Mouse (Mus musculus) ES-E14 (cell line): ENCODE results near the gene Ppm1n. TPM values are rescaled to one million over a fixed set of nuclear protein-coding genes. Genes with fewer than 3 reads are reported as not detected.
"Not testable (repeated sequence)": the region's sequence is repeated elsewhere in the genome, so short reads cannot be mapped to it uniquely, and the experiment has no call there.

Experiments used
- DNase-seq: peaks from one replicate; pipeline ENCODE4 v3.0.0-alpha.2; 2013; ENCODE audit warnings: low read depth, low spot score
- H3K27ac ChIP-seq: 2 replicates; pipeline ENCODE4 v1.5.1; 2012; ENCODE audit warnings: low read depth, mild to moderate bottlenecking, low read length, moderate library complexity, mixed read lengths; ENCODE audit not compliant: poor library complexity, insufficient read depth, severe bottlenecking
- H3K36me3 ChIP-seq: 2 replicates; pipeline ENCODE4 v1.6.1; 2012; ENCODE audit warnings: mild to moderate bottlenecking, low read length, moderate library complexity, mixed read lengths; ENCODE audit not compliant: control insufficient read depth, poor library complexity, insufficient read depth, severe bottlenecking
- H3K4me1 ChIP-seq, 2 experiments: fragments of 150-350 bp in 1 of 2; sonication (generic) in 1 of 2; 2 replicates each; pipeline ENCODE4 v1.6.1; 2012; ENCODE audit warnings: low read length in 2 of 2, mild to moderate bottlenecking in 1 of 2, mixed read lengths in 1 of 2; ENCODE audit not compliant: control insufficient read depth in 2 of 2, insufficient read depth in 2 of 2, poor library complexity in 1 of 2
- H3K4me3 ChIP-seq, 2 experiments: fragments of 150-350 bp in 1 of 2; sonication (generic) in 1 of 2; 2 replicates each; pipeline ENCODE4 v1.5.1; 2012; ENCODE audit warnings: low read length in 2 of 2, low read depth in 1 of 2, mild to moderate bottlenecking in 1 of 2, mixed read lengths in 1 of 2; ENCODE audit not compliant: insufficient read depth in 1 of 2, poor library complexity in 1 of 2, severe bottlenecking in 1 of 2
- H3K9ac ChIP-seq: 2 replicates; pipeline ENCODE4 v1.6.1; 2012; ENCODE audit warnings: low read depth, mild to moderate bottlenecking, low read length, mixed read lengths; ENCODE audit not compliant: poor library complexity, insufficient read depth, severe bottlenecking
- H3K9me3 ChIP-seq: fragments of 150-350 bp; sonication (generic); 2 replicates; pipeline ENCODE4 v1.6.1; 2012; ENCODE audit warnings: low read depth, mild to moderate bottlenecking, low read length; ENCODE audit not compliant: control insufficient read depth, insufficient read depth
- CHD2 ChIP-seq: IDR thresholded peaks from 2 replicates; pipeline ENCODE4 v1.6.1; 2014; ENCODE audit warnings: mild to moderate bottlenecking, low read depth, low read length, inconsistent platforms
- HCFC1 ChIP-seq: IDR thresholded peaks from 2 replicates; pipeline ENCODE4 v1.6.1; 2012; ENCODE audit warnings: low read length, inconsistent platforms, borderline replicate concordance; ENCODE audit not compliant: insufficient read depth
- MAFK ChIP-seq: IDR thresholded peaks from 2 replicates; pipeline ENCODE4 v1.6.1; 2014; ENCODE audit warnings: mild to moderate bottlenecking, low read depth, low read length, inconsistent platforms; ENCODE audit not compliant: insufficient read depth
- ZC3H11A ChIP-seq: IDR thresholded peaks from 2 replicates; pipeline ENCODE4 v1.6.1; 2012; ENCODE audit warnings: low read depth, mild to moderate bottlenecking, inconsistent platforms, low read length, borderline replicate concordance
- ZNF384 ChIP-seq: IDR thresholded peaks from 2 replicates; pipeline ENCODE4 v1.6.1; 2012; ENCODE audit warnings: low read depth, low read length, inconsistent platforms
- in situ Hi-C, 2 experiments: fragments of 600-800 bp; cut with MboI; formaldehyde crosslinking; loops; one replicate each; pipeline ENCODE4 v1.15.1; 2025; ENCODE audit warnings: low sequenced_read_pairs in 2 of 2, inconsistent platforms in 1 of 2; ENCODE audit not compliant: unreplicated experiment in 2 of 2
- total RNA-seq: library from RNA; depleted of rRNA; stranded (reverse); fragments of 300-350 nt; gene quantifications from 2 replicates; pipeline ENCODE4 v1.2.3, GENCODE M21; 2012

Ppm1n gene
- total RNA-seq, 1 experiment, result 2.9 TPM

DNA sequence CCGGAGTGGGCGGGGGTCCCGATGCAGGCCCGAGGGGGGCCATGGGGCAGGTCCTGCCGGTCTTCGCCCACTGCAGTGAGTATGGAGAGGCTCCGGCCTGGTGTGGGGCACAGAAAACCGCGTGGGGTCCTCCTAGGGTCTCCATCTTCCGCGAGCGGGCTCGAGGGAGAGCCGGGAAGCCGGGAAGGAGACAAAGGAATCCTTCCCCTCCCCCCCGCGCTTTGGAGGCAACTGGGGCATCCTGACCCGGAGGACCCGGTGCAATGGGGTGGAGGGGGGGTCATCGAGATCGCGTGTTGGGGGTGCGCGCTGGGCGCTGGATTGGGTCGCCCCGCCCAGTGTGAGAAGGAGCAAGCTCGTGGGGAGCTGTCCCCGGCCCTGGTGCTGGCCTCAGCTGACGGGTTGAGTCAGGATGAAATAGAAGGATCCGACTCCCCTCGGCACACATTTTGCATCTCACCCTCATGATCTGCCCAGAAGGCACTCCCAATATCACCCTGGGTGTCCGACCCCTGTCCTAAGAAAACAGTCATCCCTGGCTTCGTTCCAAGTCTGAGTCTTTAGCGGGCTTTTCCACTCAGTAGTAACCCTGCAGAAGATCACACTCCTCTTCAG is 3.0 kb upstream of the Ppm1n start:
- H3K4me3 ChIP-seq, result peak overlapping the region; percentile 56 to 90
- no peak overlapping the region for H3K27ac ChIP-seq
- H3K9me3 ChIP-seq, result no peaks in the 10 kb centered on the region
- no peak for TF ChIP-seq ZNF384
- TF ChIP-seq ZC3H11A, result no peak
- TF ChIP-seq HCFC1, result no peak
- TF ChIP-seq MAFK, result 0 out of 2 replicates have a peak, but pooled peaks have one; percentile 12
- no peaks in the 10 kb centered on the region; the same call in 1 of the 2 replicates for H3K36me3 ChIP-seq
- H3K9ac ChIP-seq, result peak overlapping the region; percentile 80
- in situ Hi-C loops, result loop anchor here in 1 of 2 experiments (5.0 kb wide), 1 partner anchor 101 kb away; no protein-coding TSS in a partner anchor
- DNase-seq, result no peak
- H3K4me1 ChIP-seq, result peaks cover 0 to 6% of the 10 kb centered on the region in 2 experiments; a peak in 1 of 4 replicates

DNA sequence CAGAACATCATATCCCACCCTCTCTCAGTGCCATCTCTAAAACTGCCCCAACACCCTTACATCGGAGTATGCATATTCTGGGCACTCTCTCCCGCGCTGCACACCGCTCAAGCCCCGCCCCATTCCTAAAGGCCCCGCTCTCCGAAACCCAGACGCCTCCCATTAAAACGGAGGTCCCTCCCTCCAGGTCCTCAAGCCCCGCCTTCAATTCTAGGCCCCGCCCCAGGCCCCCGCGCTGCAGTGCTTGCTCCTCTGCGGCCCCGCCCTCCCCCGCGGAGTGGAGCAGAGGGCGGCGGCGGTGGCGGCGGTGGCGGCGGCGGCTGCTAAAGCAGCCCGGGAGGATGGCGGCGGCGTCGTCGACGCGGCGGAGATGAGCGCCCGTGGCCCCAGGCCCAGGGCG is 2.5 kb upstream of the Ppm1n start, which contains the start of gene Rtn2:
Gene Rtn2, plus strand, starts transcription at position 240 of the 400 bp plus-strand sequence.
- H3K27ac ChIP-seq, result no peak within 1 kb of the TSS
- peak; percentile 88 for DNase-seq
- H3K4me1 ChIP-seq, result peaks cover 0 to 6% of the 10 kb centered on the region in 2 experiments; a peak in 1 of 4 replicates
- no peaks in the 10 kb centered on the region for H3K9me3 ChIP-seq
- H3K4me3 ChIP-seq, result peak within 1 kb of the TSS; percentile 56 to 90
- H3K36me3 ChIP-seq, result no peaks in the 10 kb centered on the region; the same call in 1 of the 2 replicates
- TF ChIP-seq ZC3H11A, result no peak
- TF ChIP-seq ZNF384, result no peak
- TF ChIP-seq MAFK, result no peak
- TF ChIP-seq CHD2, result no peak
- TF ChIP-seq HCFC1, result no peak
- H3K9ac ChIP-seq, result peak within 1 kb of the TSS; percentile 80
- in situ Hi-C loops, result loop anchor here in 1 of 2 experiments (5.0 kb wide), 1 partner anchor 100 kb away; no protein-coding TSS in a partner anchor

DNA sequence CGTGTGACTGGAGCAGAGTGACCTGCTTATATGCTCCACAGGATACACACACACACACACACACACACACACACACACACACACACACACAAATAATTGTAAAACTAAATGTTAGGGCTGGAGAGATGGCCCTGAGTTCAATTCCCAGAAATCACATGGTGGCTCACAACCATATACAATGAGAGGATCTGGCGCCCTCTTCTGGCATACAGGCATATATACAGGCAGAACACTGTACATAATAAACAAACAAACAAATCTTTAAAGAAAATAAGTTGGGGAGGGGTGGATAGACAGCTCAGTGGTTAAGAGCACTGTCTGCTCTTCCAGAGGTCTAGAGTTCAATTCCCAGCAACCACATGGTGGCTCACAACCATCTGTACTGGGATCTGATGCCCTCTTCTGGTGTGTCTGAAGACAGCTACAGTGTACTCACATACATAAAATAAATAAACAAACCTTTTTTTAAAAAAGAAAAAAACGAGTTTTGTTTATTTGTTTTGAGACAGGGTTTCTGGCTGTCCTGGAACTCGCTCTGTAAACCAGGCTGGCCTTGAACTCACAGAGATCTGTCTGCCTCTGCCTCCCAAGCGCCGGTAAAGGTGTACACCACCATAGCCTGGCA is 1.9 kb upstream of the Ppm1n start:
- not testable (repeated sequence) for H3K27ac ChIP-seq, H3K4me1 ChIP-seq, H3K9me3 ChIP-seq, H3K36me3 ChIP-seq, DNase-seq
- in situ Hi-C loops, result loop anchor here in 1 of 2 experiments (5.0 kb wide), 1 partner anchor 99 kb away; no protein-coding TSS in a partner anchor
- H3K4me3 ChIP-seq, result peak overlapping the region; percentile 56 to 90
- peak overlapping the region; percentile 57; the same call in 1 of the 2 replicates for H3K9ac ChIP-seq

DNA sequence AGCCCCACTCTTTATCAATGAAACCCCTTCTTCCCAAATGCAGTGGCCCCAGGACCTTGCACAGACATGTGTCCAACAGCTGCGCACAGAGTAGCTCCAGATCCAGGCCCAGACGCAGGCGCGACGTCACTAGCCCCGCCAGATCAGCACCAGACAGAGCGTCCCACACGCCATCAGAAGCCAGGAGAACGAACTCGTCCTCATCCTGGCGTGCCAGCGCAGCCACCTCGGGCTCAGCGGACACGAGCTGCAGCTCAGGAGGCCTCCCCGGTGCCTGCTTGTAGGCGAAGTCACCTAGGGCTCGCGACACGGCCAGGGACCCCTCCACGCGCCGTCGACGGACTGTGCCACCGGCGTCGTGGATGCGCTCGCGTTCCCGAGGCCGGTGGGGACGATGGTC is 812 bp downstream of the Ppm1n start:
- Histone ChIP-seq H3K9me3 (no peaks in the 10 kb centered on the region), H3K36me3 (no peaks in the 10 kb centered on the region), H3K4me1 (peaks cover 0 to 6% of the 10 kb centered on the region in 2 experiments; a peak in 1 of 4 replicates), H3K27ac (no peak overlapping the region), H3K4me3 (peak overlapping the region; percentile 75 to 81), H3K9ac (peak overlapping the region; percentile 76)
- DNase-seq, result no peak
- TF ChIP-seq HCFC1, result no peak
- no peak for TF ChIP-seq CHD2
- no peak for TF ChIP-seq MAFK
- TF ChIP-seq ZC3H11A, result no peak
- no peak for TF ChIP-seq ZNF384
- in situ Hi-C loops, result no loop called here
